Mouse (Mus musculus) kidney, adult 9 months (tissue): Measurements from ENCODE around the gene Mical2.

Source experiments
- DNase-seq: peaks from one replicate; pipeline ENCODE4 v3.0.0; 2022

Gene Mical2

DNA sequence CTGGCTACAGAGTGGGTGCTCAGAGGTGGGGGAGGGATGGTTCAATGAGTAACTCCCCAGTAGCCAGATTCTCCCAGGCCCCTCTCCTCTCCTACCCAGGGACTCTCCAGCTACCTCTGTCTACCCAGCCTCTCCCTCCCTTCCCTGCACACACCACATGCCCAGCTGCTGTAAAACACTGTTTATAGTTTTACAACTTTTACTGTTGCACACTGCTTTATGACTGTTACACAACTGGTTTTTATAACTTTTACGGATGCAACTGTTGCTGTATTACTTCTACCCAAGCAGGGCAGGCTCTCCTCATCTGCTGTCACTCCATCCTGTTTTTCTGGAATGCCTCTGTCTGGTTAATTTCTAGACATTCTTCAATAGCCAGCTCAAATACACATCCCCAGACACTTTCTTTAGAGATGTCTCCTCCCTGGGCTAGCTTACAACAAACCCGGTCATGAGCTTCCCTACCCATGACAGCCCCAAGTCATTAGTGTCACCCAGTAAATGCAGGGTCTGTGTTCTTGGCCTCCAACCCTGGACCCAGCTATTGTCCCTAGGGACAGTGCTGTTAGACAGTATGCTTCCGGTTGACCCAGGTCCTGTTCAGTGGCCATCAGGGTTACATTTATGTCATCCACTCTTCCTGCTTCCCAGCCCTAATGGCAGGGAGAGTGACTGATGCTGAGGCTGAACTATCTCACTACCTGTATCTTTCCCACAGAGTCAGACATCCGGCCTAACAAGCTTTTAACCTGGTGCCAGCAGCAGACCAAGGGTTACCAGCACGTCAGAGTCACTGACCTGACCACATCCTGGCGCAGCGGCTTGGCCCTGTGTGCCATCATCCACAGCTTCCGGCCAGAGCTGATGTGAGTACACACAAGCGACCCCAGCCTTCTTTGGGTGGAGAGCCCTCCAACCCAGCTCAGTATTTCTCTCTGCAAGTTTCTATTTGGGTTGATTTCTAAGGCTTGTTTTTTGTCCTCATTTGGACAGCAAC, 96.4 kb downstream of the Mical2 start:
- DNase-seq = peak; percentile 34

- DNase-seq = peak; percentile 56
Observed at GRCm38 (mm10) chr7:112324577-112324976, 98.9 kb downstream of the Mical2 start.

GRCm38 (mm10) chr7:112326852-112327251, 101.2 kb downstream of the Mical2 start:
- no peak for DNase-seq

DNA sequence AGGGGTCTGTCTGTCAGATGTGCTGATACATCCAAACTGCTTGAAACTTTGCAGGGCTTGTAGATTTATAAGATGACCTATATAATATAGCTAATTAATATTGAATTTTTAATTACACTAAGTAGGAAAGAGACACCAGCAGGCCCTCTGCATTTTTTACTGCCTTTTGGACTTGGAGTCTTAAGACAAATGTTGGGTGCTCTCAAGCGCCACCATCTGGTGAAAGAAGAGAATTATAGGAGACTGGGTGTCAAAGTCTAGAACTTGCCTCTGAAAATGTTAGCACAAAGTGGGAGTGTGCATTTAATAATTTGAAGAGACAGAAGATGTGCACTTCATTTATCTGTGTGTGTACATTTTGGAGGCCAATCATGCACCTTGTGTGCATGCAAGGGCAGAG, 103.3 kb downstream of the Mical2 start:
- DNase-seq = peak; percentile 69

GRCm38 (mm10) chr7:112329496-112329895, 103.8 kb downstream of the Mical2 start:
- DNase-seq = no peak

- DNase-seq = no peak
Observed at GRCm38 (mm10) chr7:112330935-112331334, 105.3 kb downstream of the Mical2 start.

DNA sequence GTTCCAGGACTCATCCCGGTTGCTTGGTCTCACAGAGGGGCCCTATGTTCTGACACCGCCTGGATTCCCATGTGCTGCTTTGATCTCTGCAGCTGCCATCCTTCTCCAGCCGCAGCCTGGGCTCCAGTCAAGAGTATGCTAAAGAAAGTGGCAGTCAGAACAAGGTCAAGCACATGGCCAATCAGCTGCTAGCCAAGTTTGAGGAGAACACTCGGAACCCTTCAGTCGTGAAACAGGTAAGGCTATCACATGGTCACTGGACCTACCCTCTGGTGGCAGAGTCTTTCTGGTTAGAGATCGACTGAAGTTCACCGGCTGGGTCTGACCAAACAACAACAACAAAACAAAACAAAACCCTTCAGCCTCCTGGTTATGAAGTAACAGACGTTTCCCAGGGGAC, 106.1 kb downstream of the Mical2 start:
- no peak for DNase-seq

GRCm38 (mm10) chr7:112332426-112332825, 106.8 kb downstream of the Mical2 start:
- no peak for DNase-seq

DNA sequence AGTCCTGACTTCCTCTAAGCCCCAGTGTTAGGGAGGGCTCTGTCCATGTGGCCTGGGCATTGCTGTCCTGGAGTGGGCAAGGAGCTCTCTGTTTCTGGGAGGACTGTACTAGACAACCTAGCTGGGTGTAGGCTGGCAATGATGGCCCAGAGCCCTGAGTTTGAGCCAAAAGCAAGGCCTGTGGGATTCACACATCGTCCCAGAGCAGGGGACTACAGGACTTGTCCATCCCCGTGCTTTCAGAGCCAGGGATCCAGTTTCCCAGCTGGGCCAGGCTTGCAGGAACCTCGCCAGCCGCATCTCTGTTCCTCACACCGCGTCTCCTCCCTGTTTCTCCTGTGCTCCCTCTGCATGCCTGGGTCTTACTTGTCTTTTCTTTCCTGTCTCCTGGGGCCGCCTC, 107.7 kb downstream of the Mical2 start:
- no peak for DNase-seq

DNA sequence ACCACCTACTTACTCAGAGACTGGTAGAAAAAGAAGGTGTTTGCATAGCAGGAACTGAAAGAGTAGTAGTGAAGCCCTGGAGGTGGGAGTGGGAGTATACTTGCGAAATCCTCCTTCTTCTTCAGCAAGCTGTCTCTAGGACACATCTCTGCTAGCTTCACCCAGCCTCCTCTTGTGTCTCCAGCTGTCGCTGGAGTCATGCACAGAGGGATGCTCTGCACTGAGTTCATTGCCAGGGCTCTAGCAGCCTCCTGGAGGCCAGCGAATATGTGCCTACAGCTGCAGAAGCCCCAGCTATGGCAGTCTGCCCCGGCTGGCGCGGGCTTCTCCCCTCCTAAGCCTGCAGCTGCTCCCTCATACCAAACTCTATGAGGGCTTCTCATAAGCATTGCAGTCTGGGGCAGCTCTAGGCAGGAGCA, 110.6 kb downstream of the Mical2 start:
- no peak for DNase-seq

DNA sequence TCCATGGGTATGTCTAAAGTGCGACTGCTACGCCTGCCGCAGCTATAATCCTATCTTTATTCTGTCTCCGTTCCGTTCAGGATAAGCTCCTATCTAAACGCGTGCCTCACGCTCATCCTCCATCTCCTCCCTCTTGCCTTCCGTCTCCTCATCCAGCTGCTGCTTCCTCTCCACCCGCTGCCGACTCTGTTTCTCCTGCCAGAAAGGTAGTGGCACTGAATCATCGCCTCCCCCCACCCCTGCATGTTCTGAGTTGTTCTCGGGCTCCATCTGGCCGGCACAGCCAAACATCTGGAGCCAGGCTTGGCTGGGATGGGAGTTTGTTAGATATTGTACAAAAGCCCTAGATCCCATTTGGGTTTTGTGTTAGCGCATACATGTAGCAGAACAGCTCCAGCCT, 111.1 kb downstream of the Mical2 start:
- DNase-seq = no peak

- no peak for DNase-seq
Observed at GRCm38 (mm10) chr7:112337736-112338135, 112.1 kb downstream of the Mical2 start.

GRCm38 (mm10) chr7:112341052-112341451, 115.4 kb downstream of the Mical2 start:
- no peak for DNase-seq

DNA sequence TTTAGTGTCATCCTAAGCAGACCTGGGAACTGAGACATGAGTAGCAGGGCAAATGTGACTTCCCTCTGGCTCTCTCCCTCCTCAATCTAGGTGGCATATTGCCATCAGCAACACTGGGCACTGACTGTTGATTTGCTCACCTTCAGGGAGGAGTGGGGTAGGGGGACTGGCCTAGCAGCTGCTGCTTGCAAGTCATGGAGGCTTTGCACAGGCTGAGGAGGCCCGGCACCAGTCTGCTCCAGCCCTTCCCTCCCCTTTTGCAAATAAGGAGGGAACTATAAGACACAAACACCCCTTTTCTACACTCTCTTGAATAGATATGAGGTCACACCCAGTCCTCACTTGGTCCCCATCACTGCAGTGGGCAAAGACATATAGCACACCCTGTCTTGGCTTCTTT, 120.0 kb downstream of the Mical2 start:
- DNase-seq = no peak

- no peak for DNase-seq
Observed at GRCm38 (mm10) chr7:112351541-112351940, 125.9 kb downstream of the Mical2 start.

GRCm38 (mm10) chr7:112352005-112352404, 126.3 kb downstream of the Mical2 start:
- no peak for DNase-seq

GRCm38 (mm10) chr7:112353011-112353410, 127.4 kb downstream of the Mical2 start:
- DNase-seq = peak; percentile 53

DNA sequence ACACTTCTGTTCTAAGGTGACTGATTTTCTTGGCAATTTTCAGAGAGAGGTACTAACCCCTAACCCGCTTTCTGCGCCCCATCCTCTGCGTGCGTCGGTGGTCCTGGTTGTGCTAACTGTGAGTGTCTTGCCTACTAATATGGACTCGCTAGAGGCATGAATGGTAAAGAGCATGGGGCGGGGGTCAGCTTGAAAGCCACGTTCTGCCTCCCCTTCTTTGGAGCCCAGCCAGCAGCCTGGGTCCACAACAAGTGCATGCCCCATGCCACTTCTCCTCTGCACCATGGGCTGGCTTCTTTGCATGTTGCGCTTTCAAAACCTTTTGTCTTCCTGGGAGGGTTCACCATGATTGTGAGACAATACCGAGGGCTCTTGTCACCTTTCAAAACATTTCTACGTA, 128.3 kb downstream of the Mical2 start:
- no peak for DNase-seq

GRCm38 (mm10) chr7:112354503-112354951, 128.9 kb downstream of the Mical2 start:
- peak; percentile 85 for DNase-seq

GRCm38 (mm10) chr7:112359594-112359993, 133.9 kb downstream of the Mical2 start:
- no peak for DNase-seq

DNA sequence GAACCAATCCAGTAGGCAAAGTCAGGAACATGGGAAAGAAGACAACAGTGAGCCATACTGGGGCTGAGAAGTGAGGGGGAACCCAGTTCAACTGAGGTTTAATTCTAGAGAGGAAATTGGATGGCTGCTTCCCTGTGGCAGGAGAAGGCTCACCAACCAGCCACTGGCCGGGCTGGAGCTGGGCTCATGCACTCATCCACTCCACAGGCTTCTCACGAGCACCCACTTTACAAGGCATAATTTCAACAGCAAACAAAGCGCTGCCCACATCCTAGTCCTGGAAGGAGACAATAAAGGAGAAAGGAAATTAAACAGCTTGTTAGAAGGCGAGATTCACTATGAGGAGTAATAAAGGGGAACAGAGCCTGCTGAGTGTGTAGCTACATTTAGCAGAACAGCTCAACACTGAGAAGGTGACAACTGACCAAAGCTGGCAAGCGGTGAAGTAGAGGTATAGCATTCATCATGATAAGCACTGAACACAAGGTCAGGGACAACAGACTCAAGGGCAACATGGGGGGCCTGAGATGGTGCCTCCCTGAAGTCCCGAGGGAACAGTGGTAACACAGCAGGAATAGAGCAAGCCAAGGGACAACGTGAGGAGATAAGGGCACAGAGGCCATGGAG, 137.0 kb downstream of the Mical2 start:
- no peak for DNase-seq

DNA sequence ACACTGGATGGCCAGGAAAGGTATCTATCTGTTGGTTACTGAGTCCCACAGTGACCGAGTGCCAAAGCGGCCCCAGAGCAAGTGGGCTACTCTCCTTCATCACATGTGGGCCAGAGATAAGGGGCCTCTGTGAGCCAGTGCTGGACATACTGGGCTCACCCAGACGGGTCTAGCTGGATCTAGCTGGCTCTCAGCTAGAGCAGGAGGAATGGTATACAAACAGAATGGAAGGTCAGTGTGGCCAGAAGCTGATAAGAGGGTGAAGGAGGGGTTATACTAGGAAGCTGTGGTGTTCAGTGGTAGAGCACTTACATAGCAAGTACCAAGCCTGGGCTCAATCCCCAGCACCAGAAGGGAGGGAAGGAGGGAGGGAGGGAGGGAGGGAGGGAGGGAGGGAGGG, 140.2 kb downstream of the Mical2 start:
- no peak for DNase-seq

- peak; percentile 88 for DNase-seq
Observed at GRCm38 (mm10) chr7:112369046-112369445, 143.4 kb downstream of the Mical2 start.

- DNase-seq = no peak
Observed at GRCm38 (mm10) chr7:112369977-112370376, 144.3 kb downstream of the Mical2 start.
